Mouse (Mus musculus) T-helper 1 cell (primary cell): Measurements from ENCODE around the gene Mug1.
"Not testable (repeated sequence)": the region's sequence is repeated elsewhere in the genome, so short reads cannot be mapped to it uniquely, and the experiment has no call there.

ENCODE experiments used
- in situ Hi-C: fragments of 300-600 bp; cut with MboI, MseI; formaldehyde crosslinking; loops from one replicate; pipeline ENCODE4 v1.15.1; 2025; ENCODE audit warnings: high pct_unique_total_duplicates

The Mug1 gene

DNA sequence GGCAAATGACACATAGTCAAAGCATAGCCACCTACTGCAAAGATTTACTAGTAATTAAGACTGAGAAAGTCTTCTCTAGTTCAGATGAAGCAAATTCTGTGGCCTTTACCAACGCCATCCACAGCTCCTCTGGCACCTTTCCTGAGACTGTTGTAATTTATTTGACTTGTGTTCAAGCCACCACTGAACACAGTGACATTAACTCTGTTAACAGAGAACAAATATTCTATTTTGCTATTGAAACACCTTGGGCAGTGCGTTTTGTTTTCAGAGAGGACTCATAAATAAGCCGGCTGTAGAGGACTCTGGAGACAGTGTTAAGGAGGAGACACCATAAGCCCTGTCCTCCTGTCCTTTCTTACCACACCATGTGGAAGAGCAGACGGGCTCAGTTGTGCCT, at the start of gene Mug1:
Mug1 (plus strand) TSS at position 271 of the 400 bp plus-strand sequence.
- in situ Hi-C loops: not testable (repeated sequence)

DNA sequence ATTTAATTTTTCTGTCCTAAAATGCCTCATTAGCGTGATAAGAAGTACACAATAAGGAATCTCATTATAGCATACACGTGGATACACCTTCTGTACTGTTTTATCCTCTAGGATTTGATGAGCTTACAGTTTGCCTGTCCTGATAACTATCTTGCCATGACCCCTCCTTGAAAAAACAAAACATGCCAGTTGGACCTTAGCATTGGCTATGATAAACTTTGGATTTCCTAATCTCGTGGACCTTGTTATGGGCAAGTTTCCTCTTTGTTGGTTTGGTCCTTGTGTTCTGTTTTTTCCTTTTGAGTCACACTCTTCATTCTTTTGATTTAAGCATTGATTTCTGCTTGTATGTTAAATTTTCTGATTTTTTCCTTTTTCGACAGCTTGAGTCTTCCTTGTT, 10.3 kb upstream of the Mug1 start:
- in situ Hi-C loops: no loop called here

DNA sequence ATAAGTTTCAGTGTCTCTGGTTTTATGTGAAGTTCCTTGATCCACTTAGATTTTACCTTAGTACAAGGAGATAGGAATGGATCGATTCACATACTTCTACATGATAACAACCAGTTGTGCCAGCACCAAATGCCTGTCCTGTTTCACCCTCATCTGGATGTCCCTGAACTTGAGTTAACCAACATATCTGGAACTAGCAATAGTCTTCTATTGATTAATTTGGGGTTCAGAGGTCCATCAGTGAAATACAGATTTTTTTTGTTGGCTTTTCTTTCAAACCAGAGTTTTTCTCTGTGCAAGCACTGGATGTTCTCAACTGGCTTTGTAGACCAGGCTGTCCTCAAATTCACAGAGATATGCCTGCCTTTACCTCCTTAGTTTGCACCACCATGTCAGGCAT, 2.0 kb upstream of the Mug1 start:
- in situ Hi-C loops: no loop called here

DNA sequence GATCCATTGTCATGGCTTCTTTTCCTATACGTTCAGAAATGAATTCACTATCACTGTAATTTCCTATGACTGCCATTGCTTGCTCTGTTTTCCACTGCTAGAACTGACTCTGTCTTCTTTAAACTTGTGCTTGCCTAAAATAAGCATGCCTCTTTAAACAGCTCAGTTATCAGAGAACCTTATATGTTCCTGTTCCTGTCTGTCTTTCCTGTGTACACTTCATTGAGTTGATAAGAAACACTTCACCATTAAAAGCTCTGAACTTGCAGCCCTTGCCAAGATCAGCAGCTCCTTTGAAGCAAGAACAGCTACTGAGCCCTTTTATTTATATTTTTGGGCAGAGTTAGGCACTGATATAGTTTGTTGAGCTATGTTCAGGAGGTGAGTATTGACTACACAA, 10.0 kb downstream of the Mug1 start:
- in situ Hi-C loops: no loop called here
